Mouse (Mus musculus) midbrain, embryonic 11.5 days (tissue): ENCODE data around the gene Tmem253. TPM values are rescaled to one million over a fixed set of nuclear protein-coding genes. Genes with fewer than 3 reads are reported as not detected.
"Not testable (repeated sequence)": the region's sequence is repeated elsewhere in the genome, so short reads cannot be mapped to it uniquely, and the experiment has no call there.

ENCODE experiments used
- ATAC-seq: fragments of 200-750 bp; cut with Nextera tagmentation; 2 replicates; pipeline ENCODE4 v1.8.0; 2017; ENCODE audit warnings: moderate TSS enrichment, moderate library complexity; ENCODE audit not compliant: low FRiP score
- DNase-seq: peaks from one replicate; pipeline ENCODE4 v3.0.0; 2015; ENCODE audit warnings: low spot score; ENCODE audit errors: missing footprints
- H3K27ac ChIP-seq: fragments of 300-500 bp; sonication (generic); 2 replicates; pipeline ENCODE4 v1.5.1; 2014; ENCODE audit warnings: low read depth, low read length
- H3K27me3 ChIP-seq: fragments of 300-500 bp; sonication (generic); 2 replicates; pipeline ENCODE4 v1.6.1; 2014; ENCODE audit warnings: mild to moderate bottlenecking, low read length, moderate library complexity, mixed read lengths; ENCODE audit not compliant: control insufficient read depth, insufficient read depth
- H3K36me3 ChIP-seq: fragments of 300-500 bp; sonication (generic); 2 replicates; pipeline ENCODE4 v1.6.1; 2014; ENCODE audit warnings: mild to moderate bottlenecking, low read length, moderate library complexity, mixed read lengths; ENCODE audit not compliant: control insufficient read depth, insufficient read depth
- H3K4me1 ChIP-seq: fragments of 300-500 bp; sonication (generic); 2 replicates; pipeline ENCODE4 v1.6.1; 2014; ENCODE audit warnings: low read length; ENCODE audit not compliant: control insufficient read depth, insufficient read depth
- H3K4me2 ChIP-seq: fragments of 300-500 bp; sonication (generic); 2 replicates; pipeline ENCODE4 v1.6.1; 2014; ENCODE audit warnings: mild to moderate bottlenecking, moderate library complexity
- H3K4me3 ChIP-seq: fragments of 300-500 bp; sonication (generic); 2 replicates; pipeline ENCODE4 v1.5.1; 2014; ENCODE audit warnings: low read depth, low read length
- H3K9ac ChIP-seq: fragments of 300-500 bp; sonication (generic); 2 replicates; pipeline ENCODE4 v1.6.1; 2014; ENCODE audit warnings: low read length
- H3K9me3 ChIP-seq: fragments of 300-500 bp; sonication (generic); 2 replicates; pipeline ENCODE4 v1.6.1; 2016; ENCODE audit warnings: low read length; ENCODE audit not compliant: control insufficient read depth
- WGBS: fragments of 180-500 bp; shearing (Covaris S2); extraction: QIAGEN DNeasy Blood & Tissue Kit; methylation state at CpG from one replicate; pipeline ENCODE4 v1.1.7; 2014; 5-methylcytosine and 5-hydroxymethylcytosine counted together
- polyA plus RNA-seq: library from polyadenylated mRNA; unstranded; fragments of >200 nt; fragmentation: Nextera tagmentation; extraction: Ambion mirVana; gene quantifications from 2 replicates; pipeline ENCODE4 v1.2.1, GENCODE M21; 2014

Gene Tmem253
- polyA plus RNA-seq, 1 experiment from 2014 or later = 1.5 TPM

- Histone ChIP-seq H3K4me2 (no peak overlapping the region), H3K27ac (no peak overlapping the region), H3K4me3 (no peak overlapping the region), H3K36me3 (no peaks in the 10 kb centered on the region), H3K4me1 (peaks cover 18% of the 10 kb centered on the region), H3K9ac (no peak overlapping the region), H3K27me3 (no peaks in the 10 kb centered on the region), H3K9me3 (no peaks in the 10 kb centered on the region)
- no peak for DNase-seq
- WGBS = 86% methylated on average over 2 of the region's 2 CpGs
- no peak for ATAC-seq
Measured at GRCm38 (mm10) chr14:52024133-52024532, 8.7 kb downstream of the Tmem253 start.

- no peak overlapping the region for H3K27ac ChIP-seq
- no peak overlapping the region for H3K4me2 ChIP-seq
- no peak overlapping the region for H3K4me3 ChIP-seq
- ATAC-seq (no peak), DNase-seq (peak; percentile 6)
- H3K9me3 ChIP-seq = no peaks in the 10 kb centered on the region
- H3K9ac ChIP-seq = no peak overlapping the region
- H3K36me3 ChIP-seq = no peaks in the 10 kb centered on the region
- H3K27me3 ChIP-seq = no peaks in the 10 kb centered on the region
- H3K4me1 ChIP-seq = peaks cover 13% of the 10 kb centered on the region; the same call in 1 of the 2 replicates
- WGBS = 89% methylated on average over 4 of the region's 4 CpGs
Measured at GRCm38 (mm10) chr14:52026342-52026741, 10.9 kb downstream of the Tmem253 start.

- peak; percentile 57 for DNase-seq
- no peaks in the 10 kb centered on the region for H3K36me3 ChIP-seq
- ATAC-seq = no peak
- no peak overlapping the region for H3K9ac ChIP-seq
- H3K4me2 ChIP-seq = no peak overlapping the region
- H3K27me3 ChIP-seq = no peaks in the 10 kb centered on the region
- WGBS = 90% methylated on average over 6 of the region's 6 CpGs
- no peaks in the 10 kb centered on the region for H3K9me3 ChIP-seq
- H3K4me1 ChIP-seq = no peaks in the 10 kb centered on the region
- H3K27ac ChIP-seq = no peak overlapping the region
- no peak overlapping the region for H3K4me3 ChIP-seq
Measured at GRCm38 (mm10) chr14:52035926-52036325, 20.5 kb downstream of the Tmem253 start.

GRCm38 (mm10) chr14:52039332-52039731, 23.9 kb downstream of the Tmem253 start:
- H3K4me2 ChIP-seq = no peak overlapping the region
- WGBS = 88% methylated on average over 5 of the region's 5 CpGs
- no peaks in the 10 kb centered on the region for H3K36me3 ChIP-seq
- no peaks in the 10 kb centered on the region for H3K9me3 ChIP-seq
- H3K4me1 ChIP-seq = no peaks in the 10 kb centered on the region
- DNase-seq (peak; percentile 70), ATAC-seq (no peak)
- H3K27ac ChIP-seq = no peak overlapping the region
- no peak overlapping the region for H3K9ac ChIP-seq
- no peaks in the 10 kb centered on the region for H3K27me3 ChIP-seq
- no peak overlapping the region for H3K4me3 ChIP-seq

- H3K4me3 ChIP-seq, H3K36me3 ChIP-seq, DNase-seq, H3K27me3 ChIP-seq, ATAC-seq, H3K9me3 ChIP-seq, H3K27ac ChIP-seq, H3K4me1 ChIP-seq, H3K9ac ChIP-seq, H3K4me2 ChIP-seq: not testable (repeated sequence)
- 55% methylated on average over 3 of the region's 3 CpGs for WGBS
Measured at GRCm38 (mm10) chr14:52042359-52042758, 26.9 kb downstream of the Tmem253 start, which contains the start of gene Olfr221. TSS of gene Olfr221 (minus strand) at chr14:52042459.

GRCm38 (mm10) chr14:52043446-52043845, 28.0 kb downstream of the Tmem253 start:
- DNase-seq (peak; percentile 39), ATAC-seq (no peak)
- Histone ChIP-seq H3K9me3 (no peaks in the 10 kb centered on the region), H3K4me2 (no peak overlapping the region), H3K9ac (no peak overlapping the region), H3K4me3 (no peak overlapping the region), H3K36me3 (no peaks in the 10 kb centered on the region), H3K27me3 (no peaks in the 10 kb centered on the region), H3K4me1 (peaks cover 3% of the 10 kb centered on the region; the same call in 1 of the 2 replicates), H3K27ac (no peak overlapping the region)
- 78% methylated on average over 6 of the region's 6 CpGs for WGBS

DNA sequence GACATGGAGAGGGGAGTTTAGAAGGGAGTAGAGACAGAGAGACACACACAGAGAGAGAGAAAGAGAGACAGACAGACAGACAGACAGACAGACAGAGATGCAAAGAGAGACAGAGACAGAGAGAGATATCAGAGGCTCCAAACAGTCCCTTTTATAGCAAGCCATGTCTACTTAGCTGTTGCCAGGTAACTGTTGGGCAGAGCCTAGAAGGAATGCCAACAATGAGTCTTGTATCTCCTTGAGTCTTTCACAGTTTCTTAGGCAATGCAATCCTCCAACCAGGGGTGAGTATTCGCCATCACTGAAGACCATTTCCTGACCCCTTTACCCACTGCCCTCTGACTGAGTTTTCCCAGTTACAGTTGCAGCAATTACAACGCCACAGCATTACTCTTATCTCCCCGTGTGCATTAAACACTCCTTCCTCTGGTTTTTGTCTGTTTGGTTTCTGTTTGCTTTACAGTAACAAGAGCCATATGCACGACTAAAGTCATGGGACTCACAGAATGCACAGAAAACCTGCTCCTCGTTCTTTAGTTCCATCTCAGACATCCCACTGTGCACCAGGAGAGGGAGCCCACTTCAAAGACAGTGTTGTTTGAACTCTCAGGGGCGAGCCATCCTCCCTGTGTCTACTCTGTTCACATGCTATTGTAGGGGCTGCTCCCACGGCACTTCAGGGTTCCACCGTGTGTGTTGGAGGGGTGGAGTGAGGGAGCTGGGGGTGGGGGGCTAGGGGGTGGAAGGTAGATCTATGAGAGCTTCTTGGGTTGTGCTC, 29.6 kb downstream of the Tmem253 start:
- Histone ChIP-seq H3K9me3 (no peaks in the 10 kb centered on the region), H3K4me1 (peaks cover 3% of the 10 kb centered on the region; the same call in 1 of the 2 replicates), H3K27ac (no peak overlapping the region), H3K4me3 (no peak overlapping the region), H3K27me3 (no peaks in the 10 kb centered on the region), H3K36me3 (no peaks in the 10 kb centered on the region), H3K4me2 (no peak overlapping the region), H3K9ac (0 out of 2 replicates have a peak overlapping the region, but pooled peaks have one; percentile 10)
- 9% methylated on average over 8 of the region's 8 CpGs for WGBS
- DNase-seq (peak; percentile 87), ATAC-seq (peak; percentile 77)

GRCm38 (mm10) chr14:52045966-52046565, 30.6 kb downstream of the Tmem253 start:
- no peak overlapping the region for H3K9ac ChIP-seq
- ATAC-seq = peak; percentile 46; the same call in 1 of the 2 replicates
- 51% methylated on average over 9 of the region's 9 CpGs for WGBS
- no peaks in the 10 kb centered on the region for H3K36me3 ChIP-seq
- H3K27ac ChIP-seq = no peak overlapping the region
- H3K4me1 ChIP-seq = peaks cover 3% of the 10 kb centered on the region; the same call in 1 of the 2 replicates
- no peak overlapping the region for H3K4me3 ChIP-seq
- no peaks in the 10 kb centered on the region for H3K27me3 ChIP-seq
- no peak overlapping the region for H3K4me2 ChIP-seq
- peak; percentile 89 for DNase-seq
- H3K9me3 ChIP-seq = no peaks in the 10 kb centered on the region

- not testable (repeated sequence) for H3K27ac ChIP-seq, H3K9me3 ChIP-seq, H3K9ac ChIP-seq, H3K4me1 ChIP-seq, H3K4me3 ChIP-seq, ATAC-seq, H3K36me3 ChIP-seq, H3K27me3 ChIP-seq, H3K4me2 ChIP-seq
- DNase-seq = peak; percentile 4
- 98% methylated on average over 3 of the region's 3 CpGs for WGBS
Measured at GRCm38 (mm10) chr14:52052720-52053119, 37.3 kb downstream of the Tmem253 start.
